Mouse (Mus musculus) brain, embryonic 14.5 days (tissue): ENCODE results near the gene Gm364.

ENCODE experiments used
- CTCF ChIP-seq: fragments of 200-500 bp; IDR thresholded peaks from 2 replicates; pipeline ENCODE4 v1.5.1; 2012; ENCODE audit warnings: inconsistent platforms, mild to moderate bottlenecking, moderate library complexity, borderline replicate concordance; ENCODE audit not compliant: insufficient read depth, insufficient read length; ENCODE audit errors: extremely low read depth
- POLR2A ChIP-seq: fragments of 200-500 bp; IDR thresholded peaks from 2 replicates; pipeline ENCODE4 v1.6.1; 2012; ENCODE audit warnings: mild to moderate bottlenecking, inconsistent platforms, borderline replicate concordance; ENCODE audit not compliant: poor library complexity, insufficient read depth, insufficient read length, severe bottlenecking; ENCODE audit errors: extremely low read depth

DNA sequence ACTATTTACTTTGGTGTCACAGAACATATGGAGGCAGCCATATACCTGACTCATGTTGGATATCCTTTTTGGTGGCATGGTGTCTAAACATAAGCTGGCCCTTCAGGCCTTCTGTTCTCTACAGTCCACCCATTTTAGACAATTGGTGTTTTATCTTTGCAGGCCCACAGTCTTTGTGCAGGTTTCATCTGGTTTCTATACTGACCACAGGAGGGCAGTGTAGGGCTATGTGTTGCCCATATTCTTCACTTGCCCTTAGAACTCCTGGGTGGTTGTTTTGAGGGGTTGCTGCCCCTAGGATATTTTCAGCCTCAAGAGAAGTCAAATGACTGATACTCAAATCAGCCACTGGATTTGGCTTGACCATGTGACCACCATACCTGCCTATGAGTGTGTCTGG lies 5.3 kb upstream of the Gm364 start:
- TF ChIP-seq CTCF (peak; percentile 43; the same call in 1 of the 2 replicates), POLR2A (no peak)
